Mouse (Mus musculus) olfactory bulb, adult 2 months (tissue): ENCODE measurements around the gene Syne3.

Experiments used
- CTCF ChIP-seq: fragments of 200-500 bp; IDR thresholded peaks from 2 replicates; pipeline ENCODE4 v1.5.1; 2012; ENCODE audit warnings: low read depth, mild to moderate bottlenecking, low read length, moderate library complexity; ENCODE audit not compliant: insufficient read depth
- POLR2A ChIP-seq: fragments of 200-500 bp; IDR thresholded peaks from 2 replicates; pipeline ENCODE4 v1.6.1; 2012; ENCODE audit warnings: mild to moderate bottlenecking, low read depth, low read length, moderate library complexity; ENCODE audit not compliant: insufficient read depth

DNA sequence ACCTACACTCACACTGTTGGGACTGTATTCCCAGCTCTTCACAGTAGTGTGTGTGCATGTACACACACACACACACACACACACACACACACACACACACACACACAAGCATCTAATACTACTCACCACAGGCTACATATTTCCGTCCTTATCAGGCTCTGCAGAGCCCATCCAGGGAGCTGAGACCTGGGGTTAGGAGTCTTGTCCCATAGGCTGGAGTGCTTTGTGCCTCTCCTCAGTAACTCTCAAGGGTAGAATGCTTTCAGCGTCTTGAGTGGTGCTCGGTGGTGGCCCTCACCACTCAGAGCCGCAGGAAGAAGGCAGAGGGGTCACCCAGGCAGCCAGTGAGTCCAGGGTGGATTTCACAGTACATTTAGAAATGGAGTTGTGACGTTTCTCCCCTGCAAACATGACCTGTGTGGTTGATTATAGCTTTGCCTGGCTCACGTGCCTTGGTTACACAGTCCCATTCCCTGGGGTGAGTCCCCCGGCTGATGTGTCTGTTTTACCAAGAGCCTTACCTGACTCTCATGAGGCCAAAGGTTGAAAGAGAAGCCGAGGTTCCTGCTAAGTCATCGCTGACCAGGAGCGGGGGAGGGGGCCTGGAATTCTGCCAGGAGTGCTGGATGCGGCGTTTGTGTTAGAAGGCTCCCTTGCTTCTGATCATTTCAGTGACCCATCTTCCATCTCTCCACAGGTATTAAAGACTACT, 30.1 kb upstream of the Syne3 start:
- no peak for TF ChIP-seq CTCF
- no peak for TF ChIP-seq POLR2A
